In the genomic region with DNA sequence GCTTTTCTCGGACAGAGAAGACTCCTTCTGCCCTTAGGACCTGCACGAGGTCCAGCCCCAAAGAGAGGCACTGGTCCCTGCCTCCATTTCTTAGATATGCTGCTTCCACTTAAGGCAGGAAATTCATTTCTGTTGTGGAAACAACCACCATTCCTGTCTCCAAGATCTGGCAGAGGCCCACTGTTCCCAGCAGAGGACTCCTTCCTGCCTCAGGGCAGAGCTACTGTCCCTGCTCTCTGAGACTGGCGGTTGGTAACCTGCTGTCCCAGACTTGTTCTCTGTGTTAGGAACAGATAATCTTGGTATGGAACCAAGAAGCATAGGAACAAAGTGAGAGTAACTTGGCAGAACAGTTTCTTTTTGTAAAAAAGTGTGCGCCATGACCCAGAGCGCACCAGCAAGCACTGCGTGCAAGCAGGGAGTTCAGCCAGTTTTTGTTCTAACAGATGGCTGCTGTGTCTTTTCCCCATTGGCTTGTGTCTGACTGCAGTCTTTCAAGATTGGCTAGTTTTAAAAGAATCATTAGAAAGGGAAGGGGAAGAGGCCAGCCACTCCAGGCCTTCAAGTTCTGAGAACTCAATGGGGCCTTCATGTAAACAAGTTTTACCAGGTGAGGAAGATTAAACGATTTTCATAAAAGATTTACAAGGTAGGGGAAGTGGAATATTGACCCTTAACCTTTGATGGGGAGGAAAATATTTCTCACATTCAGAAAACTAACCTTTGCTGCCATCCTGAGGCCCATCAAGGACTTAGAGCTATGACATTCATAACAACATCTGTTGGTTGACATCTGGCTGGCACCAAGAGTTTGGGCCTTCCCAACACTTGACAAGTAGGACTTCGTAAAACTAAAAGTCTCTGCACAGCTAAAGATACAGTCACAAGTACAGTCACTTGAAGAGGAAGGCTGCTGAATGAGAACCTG, we compare ENCODE assay signal across 15 mouse cellular contexts. TPM values are rescaled to one million over a fixed set of nuclear protein-coding genes. Genes with fewer than 3 reads are reported as not detected.
DNase-seq lines count a peak whose midpoint lies in the region; ATAC-seq and TF ChIP-seq lines count a peak whose summit lies in the region.
"Had no signal": no experiment of that assay in that cellular context is flagged by ENCODE, and none has a peak within 500 bp of the region (broad histone marks: within the 10 kb centered on the region; RNA-seq: fewer than 3 reads in every experiment).

No protein-coding gene starts in this region.

- WGBS in kidney, adult 2 months = 72% methylated on average over 8 of the region's 8 CpGs
- WGBS in kidney, embryonic 14.5 days = 92% methylated on average over 8 of the region's 8 CpGs
- WGBS in liver, postnatal 0 days (ENCODE audit: insufficient replicate concordance) = 76% methylated on average over 8 of the region's 8 CpGs
- WGBS in liver, embryonic 11.5 days = 88% methylated on average over 8 of the region's 8 CpGs
- 73% methylated on average over 8 of the region's 8 CpGs for WGBS in stomach, postnatal 0 days

- H3K9ac ChIP-seq in kidney, embryonic 14.5 days (ENCODE audit: low read depth, low read length) = no peak overlapping the region
- H3K9ac ChIP-seq in liver, postnatal 0 days (replicated peaks) = no peak overlapping the region
- no peak overlapping the region for H3K9ac ChIP-seq in liver, embryonic 11.5 days (ENCODE audit: low read depth, low read length)
- no peak overlapping the region for H3K9ac ChIP-seq in stomach, postnatal 0 days (ENCODE audit: low read length)
- H3K9ac ChIP-seq: hindbrain, embryonic 15.5 days; limb, embryonic 12.5 days had no signal

- peak; percentile 34; the same call in 1 of the 2 replicates for TF ChIP-seq CTCF in kidney, adult 2 months (conservative IDR thresholded peaks at IDR 0.05; ENCODE audit: insufficient read depth, insufficient read length, low read depth, low read length)
- no peak for TF ChIP-seq CTCF in liver, postnatal 0 days (IDR thresholded peaks at IDR 0.05; ENCODE audit: low read depth)
- peak; percentile 30 for TF ChIP-seq CTCF in stomach, postnatal 0 days (IDR thresholded peaks at IDR 0.05; ENCODE audit: low read depth)

- H3K36me3 ChIP-seq in kidney, adult 2 months (ENCODE audit: control insufficient read depth, insufficient read depth, low read length) = no peaks in the 10 kb centered on the region
- H3K36me3 ChIP-seq in kidney, embryonic 14.5 days (ENCODE audit: control insufficient read depth, insufficient read depth, low read length) = no peaks in the 10 kb centered on the region
- no peaks in the 10 kb centered on the region for H3K36me3 ChIP-seq in liver, postnatal 0 days (replicated peaks; ENCODE audit: insufficient read depth, low read length)
- no peaks in the 10 kb centered on the region for H3K36me3 ChIP-seq in liver, embryonic 11.5 days (ENCODE audit: control insufficient read depth, insufficient read depth, low read length)
- no peaks in the 10 kb centered on the region for H3K36me3 ChIP-seq in stomach, postnatal 0 days (ENCODE audit: control insufficient read depth, insufficient read depth, low read length)
- H3K36me3 ChIP-seq: forebrain, embryonic 10.5 days; hindbrain, embryonic 15.5 days; limb, embryonic 12.5 days had no signal

- ATAC-seq in kidney, embryonic 14.5 days (ENCODE audit: low FRiP score, low TSS enrichment) = no peak
- peak; percentile 64 for ATAC-seq in liver, postnatal 0 days
- ATAC-seq in liver, embryonic 11.5 days (replicated peaks; ENCODE audit: low FRiP score) = no peak
- 0 out of 2 replicates have a peak, but pooled peaks have one; percentile 36 for ATAC-seq in stomach, postnatal 0 days (ENCODE audit: low FRiP score, low TSS enrichment)
- ATAC-seq: lung, postnatal 0 days had no signal

- H3K27ac ChIP-seq in kidney, adult 2 months (ENCODE audit: insufficient read depth, low read depth, low read length) = peak overlapping the region; percentile 74
- H3K27ac ChIP-seq in kidney, embryonic 14.5 days (ENCODE audit: low read depth, low read length) = no peak overlapping the region
- H3K27ac ChIP-seq in liver, postnatal 0 days (ENCODE audit: low read depth) = peak overlapping the region; percentile 61
- H3K27ac ChIP-seq in liver, embryonic 11.5 days (ENCODE audit: low read depth, low read length) = no peak overlapping the region; the same call in 1 of the 2 replicates
- peak overlapping the region; percentile 70; the same call in 1 of the 2 replicates for H3K27ac ChIP-seq in stomach, postnatal 0 days (replicated peaks)
- H3K27ac ChIP-seq: forebrain, embryonic 10.5 days; hindbrain, embryonic 15.5 days; limb, embryonic 12.5 days had no signal

- H3K27me3 ChIP-seq in kidney, adult 2 months (replicated peaks; ENCODE audit: control insufficient read depth, insufficient read depth, low read length) = no peaks in the 10 kb centered on the region
- H3K27me3 ChIP-seq in kidney, embryonic 14.5 days (ENCODE audit: control insufficient read depth, insufficient read depth, low read length) = no peaks in the 10 kb centered on the region
- H3K27me3 ChIP-seq in liver, postnatal 0 days (ENCODE audit: insufficient read depth, low read length) = no peaks in the 10 kb centered on the region
- H3K27me3 ChIP-seq in liver, embryonic 11.5 days (replicated peaks; ENCODE audit: control insufficient read depth, insufficient read depth, low read length) = no peaks in the 10 kb centered on the region
- H3K27me3 ChIP-seq in stomach, postnatal 0 days (ENCODE audit: control insufficient read depth, insufficient read depth, low read length) = no peaks in the 10 kb centered on the region
- H3K27me3 ChIP-seq: hindbrain, embryonic 15.5 days; limb, embryonic 12.5 days had no signal

- peak; percentile 43 to 55 for DNase-seq in cerebellum, postnatal 14 days
- no peak for DNase-seq in cerebellum, adult 11 months
- peak; percentile 49 for DNase-seq in kidney, adult 2 months
- no peak for DNase-seq in liver, postnatal 0 days
- no peak for DNase-seq in liver, embryonic 11.5 days (ENCODE audit: low spot score)
- DNase-seq in stomach, postnatal 0 days (ENCODE audit: low spot score) = no peak
- DNase-seq in thymus, adult 18-20 months = no peak
- DNase-seq: cerebellum, adult 8-10 months; kidney, postnatal 4 days had no signal

- no peak for TF ChIP-seq EP300 in liver, postnatal 0 days (IDR thresholded peaks at IDR 0.05; ENCODE audit: low read depth)
- no peak for TF ChIP-seq EP300 in stomach, postnatal 0 days (optimal IDR thresholded peaks at IDR 0.05)

- no peak overlapping the region for H3K4me2 ChIP-seq in kidney, embryonic 14.5 days (replicated peaks; ENCODE audit: low read depth, low read length)
- no peak overlapping the region for H3K4me2 ChIP-seq in liver, postnatal 0 days (ENCODE audit: low read depth, low read length)
- no peak overlapping the region for H3K4me2 ChIP-seq in liver, embryonic 11.5 days
- H3K4me2 ChIP-seq in stomach, postnatal 0 days (replicated peaks; ENCODE audit: low read depth) = no peak overlapping the region
- H3K4me2 ChIP-seq: hindbrain, embryonic 15.5 days; limb, embryonic 12.5 days had no signal

- peaks cover 12% of the 10 kb centered on the region for H3K4me1 ChIP-seq in kidney, adult 2 months (ENCODE audit: control insufficient read depth, insufficient read depth, low read length)
- no peaks in the 10 kb centered on the region for H3K4me1 ChIP-seq in kidney, embryonic 14.5 days (ENCODE audit: control insufficient read depth, insufficient read depth, low read length)
- H3K4me1 ChIP-seq in liver, postnatal 0 days (ENCODE audit: insufficient read depth) = peaks cover 6% of the 10 kb centered on the region; the same call in 1 of the 2 replicates
- no peaks in the 10 kb centered on the region for H3K4me1 ChIP-seq in liver, embryonic 11.5 days (replicated peaks; ENCODE audit: control insufficient read depth, insufficient read depth, low read length)
- peaks cover 6% of the 10 kb centered on the region; the same call in 1 of the 2 replicates for H3K4me1 ChIP-seq in stomach, postnatal 0 days (replicated peaks; ENCODE audit: control insufficient read depth, insufficient read depth)
- H3K4me1 ChIP-seq: forebrain, embryonic 10.5 days; hindbrain, embryonic 15.5 days; limb, embryonic 12.5 days had no signal

- no peak overlapping the region for H3K4me3 ChIP-seq in kidney, adult 2 months (ENCODE audit: insufficient read depth, low read depth, low read length)
- H3K4me3 ChIP-seq in kidney, embryonic 14.5 days (ENCODE audit: low read length) = no peak overlapping the region
- H3K4me3 ChIP-seq in liver, postnatal 0 days (ENCODE audit: low read depth, low read length) = no peak overlapping the region
- H3K4me3 ChIP-seq in liver, embryonic 11.5 days (ENCODE audit: low read depth, low read length) = no peak overlapping the region
- H3K4me3 ChIP-seq in stomach, postnatal 0 days (ENCODE audit: low read depth, low read length) = no peak overlapping the region
- H3K4me3 ChIP-seq: forebrain, embryonic 10.5 days; hindbrain, embryonic 15.5 days; limb, embryonic 12.5 days; myocyte had no signal

- TF ChIP-seq POLR2A in kidney, adult 2 months (IDR thresholded peaks at IDR 0.05; ENCODE audit: low read depth, low read length) = no peak

- peaks cover 11% of the 10 kb centered on the region for H3K9me3 ChIP-seq in kidney, embryonic 14.5 days (ENCODE audit: control insufficient read depth, low read length)
- H3K9me3 ChIP-seq in liver, postnatal 0 days (ENCODE audit: low read length) = no peaks in the 10 kb centered on the region
- peaks cover 3% of the 10 kb centered on the region; the same call in 1 of the 2 replicates for H3K9me3 ChIP-seq in liver, embryonic 11.5 days (ENCODE audit: control insufficient read depth, low read length)
- no peaks in the 10 kb centered on the region for H3K9me3 ChIP-seq in stomach, postnatal 0 days (ENCODE audit: control insufficient read depth, low read length)
- H3K9me3 ChIP-seq: hindbrain, embryonic 15.5 days had no signal

RNA-seq across cellular contexts. Expression of a gene that starts 25.3 kb away (rescaled TPM):
- polyA plus RNA-seq in kidney, adult 2 months (2012; rRNA removed) = 39.0 and 39.5 TPM in 2 replicates
- 6.4 and 6.7 TPM in 2 replicates for polyA plus RNA-seq in kidney, embryonic 14.5 days (2014; fragmentation: Nextera tagmentation; extraction: Ambion mirVana)
- 1,492 and 1,631 TPM in 2 replicates for polyA plus RNA-seq in liver, postnatal 0 days (2015; fragmentation: Nextera tagmentation; extraction: Ambion mirVana)
- polyA plus RNA-seq in liver, embryonic 11.5 days (2014; fragmentation: Nextera tagmentation; extraction: Ambion mirVana) = 29.9 and 32.9 TPM in 2 replicates
- polyA plus RNA-seq in stomach, postnatal 0 days (2015; fragmentation: Nextera tagmentation; extraction: Ambion mirVana) = 290 and 337 TPM in 2 replicates
- polyA plus RNA-seq: myocyte had no signal

RNA-seq across cellular contexts. Expression of a gene that starts 33.0 kb away (rescaled TPM):
- not detected in 2 replicates for polyA plus RNA-seq in kidney, adult 2 months (2012; rRNA removed)
- 0.31 TPM in 1 of 2 replicates, not detected in the other for polyA plus RNA-seq in kidney, embryonic 14.5 days (2014; fragmentation: Nextera tagmentation; extraction: Ambion mirVana)
- polyA plus RNA-seq in liver, postnatal 0 days (2015; fragmentation: Nextera tagmentation; extraction: Ambion mirVana) = not detected in 2 replicates
- 0.16 TPM in 1 of 2 replicates, not detected in the other for polyA plus RNA-seq in liver, embryonic 11.5 days (2014; fragmentation: Nextera tagmentation; extraction: Ambion mirVana)
- not detected in 2 replicates for polyA plus RNA-seq in stomach, postnatal 0 days (2015; fragmentation: Nextera tagmentation; extraction: Ambion mirVana)
- polyA plus RNA-seq: hindbrain, embryonic 15.5 days; limb, embryonic 12.5 days; lung, postnatal 0 days; myocyte had no signal

Comparison
In these comparisons a context has a peak if more than half of its experiments do, and no peak if none do; other contexts are left out.
1. DNase-seq: peak in cerebellum, postnatal 14 days (2 of 2) and kidney, adult 2 months (single experiment); none in cerebellum, adult 11 months (single experiment), liver, postnatal 0 days (single experiment), liver, embryonic 11.5 days (single experiment), stomach, postnatal 0 days (single experiment) and thymus, adult 18-20 months (0 of 2).
2. H3K27ac ChIP-seq: peak in kidney, adult 2 months (single experiment), liver, postnatal 0 days (single experiment) and stomach, postnatal 0 days (single experiment); none in kidney, embryonic 14.5 days (single experiment) and liver, embryonic 11.5 days (single experiment).
3. ATAC-seq: peak in liver, postnatal 0 days (single experiment) and stomach, postnatal 0 days (single experiment); none in kidney, embryonic 14.5 days (single experiment) and liver, embryonic 11.5 days (single experiment).